Comparison of ENCODE assay signal across 8 mouse cellular contexts in the genomic region with DNA sequence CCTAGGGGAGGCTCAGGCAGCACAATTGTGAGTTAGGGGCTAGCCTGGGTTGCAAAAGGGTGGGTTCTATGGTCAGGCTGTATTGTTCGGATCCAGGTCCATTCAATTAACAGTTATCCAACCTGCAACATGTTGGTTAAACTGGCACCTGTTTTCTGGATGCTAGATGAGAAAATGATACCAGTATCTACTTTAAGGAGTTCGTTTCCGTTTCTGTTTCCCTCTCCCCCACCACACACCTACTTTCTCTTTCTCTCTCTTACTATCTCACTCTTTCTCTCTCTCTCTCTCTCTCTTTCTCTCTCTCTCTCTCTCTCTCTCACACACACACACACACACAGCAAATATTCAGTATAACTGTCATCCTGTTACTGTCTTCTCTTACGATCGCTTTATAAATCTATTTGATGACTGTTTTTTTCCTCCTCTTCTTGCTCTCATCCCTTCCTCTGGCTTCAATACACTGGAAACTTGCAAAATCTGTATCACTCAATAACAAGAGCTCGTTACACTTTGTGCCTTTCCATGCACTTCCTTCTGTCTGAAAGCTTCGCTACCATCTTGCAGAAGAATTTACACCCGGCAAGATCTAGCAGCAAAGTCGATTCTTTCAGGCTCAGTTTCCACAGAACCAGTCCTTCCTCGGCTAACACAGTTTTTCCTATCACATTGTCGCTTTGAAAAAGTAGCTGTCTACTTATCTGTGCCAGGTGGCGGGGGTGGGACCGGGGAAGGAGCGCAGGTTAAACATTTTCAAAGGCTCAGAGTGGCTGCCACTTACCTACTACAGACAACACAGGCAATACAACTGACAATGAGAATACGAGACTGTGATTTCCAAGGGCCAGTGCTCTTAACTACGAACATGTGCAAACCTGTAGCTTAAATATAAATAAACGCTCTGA. TPM values are rescaled to one million over a fixed set of nuclear protein-coding genes. Genes with fewer than 3 reads are reported as not detected.
DNase-seq lines count a peak whose midpoint lies in the region; ATAC-seq lines count a peak whose summit lies in the region.

No protein-coding gene starts in this region.

- DNase-seq in cerebellum, adult 8-10 months, result peak; percentile 9
- DNase-seq in cerebellum, adult 11-12 months, result no peak
- peak; percentile 30 for DNase-seq in ZHBTc4 (ENCODE audit: low read depth, low spot score)
- DNase-seq in kidney, adult 11 months, result peak; percentile 23
- peak; percentile 38 for DNase-seq in splenic B cell, adult 2 months (ENCODE audit: low read depth, low spot score)
- no peak for DNase-seq in right cerebral cortex, postnatal 36 days (ENCODE audit: low spot score in 2 of 2)

- H3K27ac ChIP-seq in lung, embryonic 16.5 days (ENCODE audit: low read length), result peak overlapping the region; percentile 90

- peak overlapping the region; percentile 75 for H3K9ac ChIP-seq in lung, embryonic 16.5 days (ENCODE audit: low read length)

- ATAC-seq in lung, embryonic 16.5 days (ENCODE audit: low read depth), result no peak

- H3K36me3 ChIP-seq in erythroblast, embryonic 14.5 days (ENCODE audit: control insufficient read depth), result peaks cover 31% of the 10 kb centered on the region
- no peaks in the 10 kb centered on the region for H3K36me3 ChIP-seq in lung, embryonic 16.5 days (ENCODE audit: control insufficient read depth, insufficient read depth, low read length)
- no peaks in the 10 kb centered on the region for H3K36me3 ChIP-seq in splenic B cell, adult 2 months (ENCODE audit: control insufficient read depth, insufficient read depth, low read length, poor library complexity, severe bottlenecking)

- no peaks in the 10 kb centered on the region for H3K27me3 ChIP-seq in erythroblast, embryonic 14.5 days (ENCODE audit: control insufficient read depth)
- H3K27me3 ChIP-seq in lung, embryonic 16.5 days (ENCODE audit: control insufficient read depth, insufficient read depth, low read depth, low read length), result no peaks in the 10 kb centered on the region
- no peaks in the 10 kb centered on the region for H3K27me3 ChIP-seq in splenic B cell, adult 2 months (ENCODE audit: control insufficient read depth, insufficient read depth, low read length, poor library complexity, severe bottlenecking)

- 10% methylated on average over 17 of the region's 17 CpGs for WGBS in lung, embryonic 16.5 days

- peaks cover 45% of the 10 kb centered on the region for H3K4me1 ChIP-seq in erythroblast, embryonic 14.5 days (ENCODE audit: control insufficient read depth)
- peaks cover 11% of the 10 kb centered on the region for H3K4me1 ChIP-seq in lung, embryonic 16.5 days (replicated peaks; ENCODE audit: control insufficient read depth, insufficient read depth, low read length)

- peak overlapping the region; percentile 97 for H3K4me3 ChIP-seq in erythroblast, embryonic 14.5 days (replicated peaks)
- H3K4me3 ChIP-seq in lung, embryonic 16.5 days (ENCODE audit: low read length), result peak overlapping the region; percentile 77

- peak overlapping the region; percentile 95 for H3K4me2 ChIP-seq in lung, embryonic 16.5 days (ENCODE audit: low read depth, low read length)

- no peaks in the 10 kb centered on the region for H3K9me3 ChIP-seq in erythroblast, embryonic 14.5 days (ENCODE audit: control insufficient read depth, low read length)
- H3K9me3 ChIP-seq in lung, embryonic 16.5 days (ENCODE audit: control insufficient read depth, low read length), result no peaks in the 10 kb centered on the region

RNA-seq across cellular contexts. Expression of gene Atm, which starts 0.9 kb away (rescaled TPM):
- polyA plus RNA-seq in erythroblast, embryonic 14.5 days (2012), result 0.02 and 0.06 TPM in 2 replicates
- polyA plus RNA-seq in lung, embryonic 16.5 days (2015; fragmentation: Nextera tagmentation; extraction: Ambion mirVana), result 8.9 and 9.9 TPM in 2 replicates

RNA-seq across cellular contexts. Expression of gene Npat, which starts 1.2 kb away (rescaled TPM):
- polyA plus RNA-seq in erythroblast, embryonic 14.5 days (2012), result 0.09 TPM in 2 replicates
- 19.1 and 20.2 TPM in 2 replicates for polyA plus RNA-seq in lung, embryonic 16.5 days (2015; fragmentation: Nextera tagmentation; extraction: Ambion mirVana)

Comparison
In these comparisons a context has a peak if more than half of its experiments do, and no peak if none do; other contexts are left out.
1. DNase-seq: peak in cerebellum, adult 8-10 months (single experiment), ZHBTc4 (single experiment), kidney, adult 11 months (single experiment) and splenic B cell, adult 2 months (single experiment); none in cerebellum, adult 11-12 months (single experiment) and right cerebral cortex, postnatal 36 days (0 of 2).
2. RNA of gene Npat, which starts 1.2 kb away (polyA plus RNA-seq): 19.1 to 20.2 TPM in lung, embryonic 16.5 days; 0.09 TPM in erythroblast, embryonic 14.5 days; every median in the first group is over 10 times any median in the second.